Mouse (Mus musculus): ENCODE data around the gene Vav2. TPM values are rescaled to one million over a fixed set of nuclear protein-coding genes. Genes with fewer than 3 reads are reported as not detected.

Vav2 gene
- polyA plus RNA-seq, 1 experiment = not detected

- TF ChIP-seq POLR2A (IDR thresholded peaks at IDR 0.05; ENCODE audit: insufficient read depth, low read depth, low read length) = no peak
- TF ChIP-seq CTCF (IDR thresholded peaks at IDR 0.05; ENCODE audit: insufficient read depth, low read depth, low read length) = no peak
- H3K4me3 ChIP-seq (ENCODE audit: insufficient read depth, low read depth, low read length) = no peak overlapping the region
- WGBS = 67% methylated on average over 11 of the region's 11 CpGs
- H3K4me1 ChIP-seq (ENCODE audit: control insufficient read depth, insufficient read depth, low read length) = peaks cover 64% of the 10 kb centered on the region
- H3K27ac ChIP-seq (ENCODE audit: insufficient read depth, low read depth, low read length) = no peak overlapping the region; the same call in 1 of the 2 replicates
Measured at GRCm38 (mm10) chr2:27415060-27415783, 11.6 kb downstream of the Vav2 start.

- H3K4me1 ChIP-seq (ENCODE audit: control insufficient read depth, insufficient read depth, low read length) = peaks cover 63% of the 10 kb centered on the region
- H3K27ac ChIP-seq (ENCODE audit: insufficient read depth, low read depth, low read length) = peak overlapping the region; percentile 57
Measured at GRCm38 (mm10) chr2:27413936-27414657, 12.7 kb downstream of the Vav2 start.

GRCm38 (mm10) chr2:27413582-27413935 lies 13.3 kb downstream of the Vav2 start:
- TF ChIP-seq POLR2A (IDR thresholded peaks at IDR 0.05; ENCODE audit: insufficient read depth, low read depth, low read length) (no peak), CTCF (IDR thresholded peaks at IDR 0.05; ENCODE audit: insufficient read depth, low read depth, low read length) (no peak)
- Histone ChIP-seq H3K27ac (ENCODE audit: insufficient read depth, low read depth, low read length) (peak overlapping the region; percentile 57; the same call in 1 of the 2 replicates), H3K4me1 (ENCODE audit: control insufficient read depth, insufficient read depth, low read length) (peaks cover 58% of the 10 kb centered on the region), H3K4me3 (ENCODE audit: insufficient read depth, low read depth, low read length) (no peak overlapping the region)
- 55% methylated on average over 2 of the region's 2 CpGs for WGBS

More at GRCm38 (mm10) chr2:27413936-27414657, 12.7 kb downstream of the Vav2 start:
- 25% methylated on average over 16 of the region's 16 CpGs for WGBS
- no peak overlapping the region for H3K4me3 ChIP-seq (ENCODE audit: insufficient read depth, low read depth, low read length)
- TF ChIP-seq CTCF (IDR thresholded peaks at IDR 0.05; ENCODE audit: insufficient read depth, low read depth, low read length) = no peak
- no peak for TF ChIP-seq POLR2A (IDR thresholded peaks at IDR 0.05; ENCODE audit: insufficient read depth, low read depth, low read length)

GRCm38 (mm10) chr2:27412245-27412800 lies 14.5 kb downstream of the Vav2 start:
- H3K27ac ChIP-seq (ENCODE audit: insufficient read depth, low read depth, low read length) = peak overlapping the region; percentile 38; the same call in 1 of the 2 replicates
- peaks cover 56% of the 10 kb centered on the region for H3K4me1 ChIP-seq (ENCODE audit: control insufficient read depth, insufficient read depth, low read length)
- TF ChIP-seq POLR2A (IDR thresholded peaks at IDR 0.05; ENCODE audit: insufficient read depth, low read depth, low read length) = no peak
- no peak for TF ChIP-seq CTCF (IDR thresholded peaks at IDR 0.05; ENCODE audit: insufficient read depth, low read depth, low read length)
- whole genome bisulfite sequencing = 35% methylated on average over 7 of the region's 7 CpGs
- H3K4me3 ChIP-seq (ENCODE audit: insufficient read depth, low read depth, low read length) = no peak overlapping the region

- Histone ChIP-seq H3K4me1 (ENCODE audit: control insufficient read depth, insufficient read depth, low read length) (peaks cover 62% of the 10 kb centered on the region), H3K27ac (ENCODE audit: insufficient read depth, low read depth, low read length) (0 out of 2 replicates have a peak overlapping the region, but pooled peaks have one; percentile 38), H3K4me3 (ENCODE audit: insufficient read depth, low read depth, low read length) (no peak overlapping the region)
- no peak for TF ChIP-seq POLR2A (IDR thresholded peaks at IDR 0.05; ENCODE audit: insufficient read depth, low read depth, low read length)
- no peak for TF ChIP-seq CTCF (IDR thresholded peaks at IDR 0.05; ENCODE audit: insufficient read depth, low read depth, low read length)
- 34% methylated on average over 8 of the region's 8 CpGs for WGBS
Measured at GRCm38 (mm10) chr2:27411688-27412174, 15.1 kb downstream of the Vav2 start.

GRCm38 (mm10) chr2:27410518-27411140 lies 16.2 kb downstream of the Vav2 start:
- no peak overlapping the region for H3K4me3 ChIP-seq (ENCODE audit: insufficient read depth, low read depth, low read length)
- H3K4me1 ChIP-seq (ENCODE audit: control insufficient read depth, insufficient read depth, low read length) = peaks cover 55% of the 10 kb centered on the region
- WGBS = 70% methylated on average over 6 of the region's 6 CpGs
- H3K27ac ChIP-seq (ENCODE audit: insufficient read depth, low read depth, low read length) = no peak overlapping the region
- TF ChIP-seq POLR2A (IDR thresholded peaks at IDR 0.05; ENCODE audit: insufficient read depth, low read depth, low read length) (no peak), CTCF (IDR thresholded peaks at IDR 0.05; ENCODE audit: insufficient read depth, low read depth, low read length) (no peak)

- H3K4me3 ChIP-seq (ENCODE audit: insufficient read depth, low read depth, low read length) = no peak overlapping the region
- 86% methylated on average over 3 of the region's 3 CpGs for WGBS
- peaks cover 41% of the 10 kb centered on the region for H3K4me1 ChIP-seq (ENCODE audit: control insufficient read depth, insufficient read depth, low read length)
- no peak overlapping the region for H3K27ac ChIP-seq (ENCODE audit: insufficient read depth, low read depth, low read length)
- TF ChIP-seq CTCF (IDR thresholded peaks at IDR 0.05; ENCODE audit: insufficient read depth, low read depth, low read length) (no peak), POLR2A (IDR thresholded peaks at IDR 0.05; ENCODE audit: insufficient read depth, low read depth, low read length) (no peak)
Measured at GRCm38 (mm10) chr2:27408194-27408593, 18.6 kb downstream of the Vav2 start.

- peaks cover 34% of the 10 kb centered on the region for H3K4me1 ChIP-seq (ENCODE audit: control insufficient read depth, insufficient read depth, low read length)
- no peak overlapping the region for H3K4me3 ChIP-seq (ENCODE audit: insufficient read depth, low read depth, low read length)
- no peak for TF ChIP-seq CTCF (IDR thresholded peaks at IDR 0.05; ENCODE audit: insufficient read depth, low read depth, low read length)
- no peak for TF ChIP-seq POLR2A (IDR thresholded peaks at IDR 0.05; ENCODE audit: insufficient read depth, low read depth, low read length)
- no peak overlapping the region for H3K27ac ChIP-seq (ENCODE audit: insufficient read depth, low read depth, low read length)
- whole genome bisulfite sequencing = 72% methylated on average over 5 of the region's 5 CpGs
Measured at GRCm38 (mm10) chr2:27406928-27407327, 19.9 kb downstream of the Vav2 start.
